Mouse (Mus musculus) MEL (cell line): ENCODE results near the gene Rpl6. TPM values are rescaled to one million over a fixed set of nuclear protein-coding genes. Genes with fewer than 3 reads are reported as not detected.

Experiments
- DNase-seq: peaks from one replicate; pipeline ENCODE4 v3.0.0; 2011; ENCODE audit warnings: low read depth, low spot score
- H3K27ac ChIP-seq: 2 replicates; pipeline ENCODE4 v1.5.1; 2012; ENCODE audit warnings: low read depth, mild to moderate bottlenecking, control low read depth, low read length, moderate library complexity; ENCODE audit not compliant: control insufficient read depth
- H3K27me3 ChIP-seq, 2 experiments: fragments of 150-350 bp in 1 of 2; sonication (generic) in 1 of 2; 2 replicates each; pipeline ENCODE4 v1.6.1; 2012; ENCODE audit warnings: low read length in 2 of 2, mild to moderate bottlenecking in 2 of 2, improper control_type of control experiment in 1 of 2, moderate library complexity in 1 of 2; ENCODE audit not compliant: insufficient read depth in 2 of 2, control insufficient read depth in 1 of 2
- H3K36me3 ChIP-seq, 2 experiments: 2 replicates each; pipeline ENCODE4 v1.6.1; 2012 to 2014; ENCODE audit warnings: low read length in 2 of 2, improper control_type of control experiment in 1 of 2, inconsistent platforms in 1 of 2, mild to moderate bottlenecking in 1 of 2; ENCODE audit not compliant: insufficient read depth in 2 of 2, control insufficient read depth in 1 of 2
- H3K4me1 ChIP-seq, 2 experiments: fragments of 150-350 bp in 1 of 2; sonication (generic) in 1 of 2; 2 replicates each; pipeline ENCODE4 v1.6.1; 2012; ENCODE audit warnings: low read length in 2 of 2, improper control_type of control experiment in 1 of 2, mild to moderate bottlenecking in 1 of 2; ENCODE audit not compliant: insufficient read depth in 2 of 2, control insufficient read depth in 1 of 2
- H3K4me3 ChIP-seq, 2 experiments: fragments of 150-350 bp in 1 of 2; sonication (generic) in 1 of 2; 2 replicates each; pipeline ENCODE4 v1.5.1; 2012; ENCODE audit warnings: low read depth in 2 of 2, low read length in 2 of 2, mild to moderate bottlenecking in 2 of 2, moderate library complexity in 2 of 2, control low read depth in 1 of 2, improper control_type of control experiment in 1 of 2; ENCODE audit not compliant: control insufficient read depth in 1 of 2, insufficient read depth in 1 of 2
- H3K79me2 ChIP-seq: 2 replicates; pipeline ENCODE4 v1.6.1; 2012; ENCODE audit warnings: mild to moderate bottlenecking, low read length, moderate library complexity; ENCODE audit not compliant: control insufficient read depth, poor library complexity, insufficient read depth
- H3K9ac ChIP-seq: 2 replicates; pipeline ENCODE4 v1.6.1; 2012; ENCODE audit warnings: low read depth, mild to moderate bottlenecking, control low read depth, low read length, moderate library complexity; ENCODE audit not compliant: control insufficient read depth, poor library complexity, severe bottlenecking
- H3K9me3 ChIP-seq: fragments of 150-350 bp; sonication (generic); replicated peaks from 2 replicates; pipeline ENCODE4 v1.6.1; 2012; ENCODE audit warnings: mild to moderate bottlenecking, low read length, improper control_type of control experiment, moderate library complexity; ENCODE audit not compliant: insufficient read depth
- BHLHE40 ChIP-seq: IDR thresholded peaks from 2 replicates; pipeline ENCODE4 v1.6.1; 2012; ENCODE audit warnings: low read depth, mild to moderate bottlenecking, inconsistent platforms, low read length, improper control_type of control experiment, borderline replicate concordance
- CHD1 ChIP-seq: IDR thresholded peaks from 2 replicates; pipeline ENCODE4 v1.6.1; 2012; ENCODE audit warnings: low read depth, mild to moderate bottlenecking, inconsistent platforms, low read length, improper control_type of control experiment
- CHD2 ChIP-seq: IDR thresholded peaks from 2 replicates; pipeline ENCODE4 v1.6.1; 2011; ENCODE audit warnings: low read length, improper control_type of control experiment
- CTCF ChIP-seq, 3 experiments: IDR thresholded peaks in 2 of 3; conservative IDR thresholded peaks in 1 of 3; 2 replicates each; pipeline ENCODE4 v1.5.1; 2011 to 2012; ENCODE audit warnings: low read length in 3 of 3, low read depth in 2 of 3, mild to moderate bottlenecking in 2 of 3, improper control_type of control experiment in 1 of 3, inconsistent platforms in 1 of 3, mixed read lengths in 1 of 3, moderate library complexity in 1 of 3; ENCODE audit not compliant: control insufficient read depth in 1 of 3, insufficient read depth in 1 of 3, poor library complexity in 1 of 3, severe bottlenecking in 1 of 3
- E2F4 ChIP-seq: IDR thresholded peaks from 2 replicates; pipeline ENCODE4 v1.6.1; 2011; ENCODE audit warnings: low read depth, low read length, improper control_type of control experiment, borderline replicate concordance
- EP300 ChIP-seq, 2 experiments: IDR thresholded peaks; 2 replicates each; pipeline ENCODE4 v1.6.1; 2011; ENCODE audit warnings: improper control_type of control experiment in 2 of 2, low read length in 2 of 2, low read depth in 1 of 2, mild to moderate bottlenecking in 1 of 2
- ETS1 ChIP-seq: IDR thresholded peaks from 2 replicates; pipeline ENCODE4 v1.6.1; 2012; ENCODE audit warnings: low read depth, mild to moderate bottlenecking, inconsistent platforms, low read length, improper control_type of control experiment, moderate library complexity
- GABPA ChIP-seq: IDR thresholded peaks from 2 replicates; pipeline ENCODE4 v1.6.1; 2012; ENCODE audit warnings: low read depth, mild to moderate bottlenecking, inconsistent platforms, low read length, improper control_type of control experiment, moderate library complexity
- GATA1 ChIP-seq: IDR thresholded peaks from 2 replicates; pipeline ENCODE4 v1.6.1; 2011; ENCODE audit warnings: low read depth, low read length, improper control_type of control experiment
- HCFC1 ChIP-seq: IDR thresholded peaks from 2 replicates; pipeline ENCODE4 v1.6.1; 2012; ENCODE audit warnings: low read depth, mild to moderate bottlenecking, inconsistent platforms, low read length, improper control_type of control experiment, moderate library complexity
- JUND ChIP-seq: IDR thresholded peaks from 2 replicates; pipeline ENCODE4 v1.6.1; 2011; ENCODE audit warnings: low read depth, mild to moderate bottlenecking, improper control_type of control experiment, low read length
- KAT2A ChIP-seq: conservative IDR thresholded peaks from 2 replicates; pipeline ENCODE4 v1.6.1; 2012; ENCODE audit warnings: low read depth, low read length, improper control_type of control experiment, inconsistent platforms
- MAFK ChIP-seq: IDR thresholded peaks from 2 replicates; pipeline ENCODE4 v1.6.1; 2011; ENCODE audit warnings: low read depth, mild to moderate bottlenecking, low read length, improper control_type of control experiment, borderline replicate concordance
- MAX ChIP-seq: IDR thresholded peaks from 2 replicates; pipeline ENCODE4 v1.6.1; 2011; ENCODE audit warnings: low read length, improper control_type of control experiment
- MEF2A ChIP-seq: IDR thresholded peaks from 2 replicates; pipeline ENCODE4 v1.6.1; 2014; ENCODE audit warnings: low read depth, mild to moderate bottlenecking, inconsistent platforms, low read length, improper control_type of control experiment; ENCODE audit not compliant: poor library complexity, insufficient replicate concordance, severe bottlenecking; ENCODE audit errors: extremely low read depth
- MXI1 ChIP-seq: IDR thresholded peaks from 2 replicates; pipeline ENCODE4 v1.6.1; 2011; ENCODE audit warnings: mild to moderate bottlenecking, low read depth, low read length, improper control_type of control experiment
- MYC ChIP-seq: IDR thresholded peaks from 2 replicates; pipeline ENCODE4 v1.6.1; 2011; ENCODE audit warnings: low read depth, mild to moderate bottlenecking, low read length, improper control_type of control experiment, moderate library complexity
- NRF1 ChIP-seq: IDR thresholded peaks from 2 replicates; pipeline ENCODE4 v1.6.1; 2014; ENCODE audit warnings: low read depth, mild to moderate bottlenecking, inconsistent platforms, low read length, improper control_type of control experiment, moderate library complexity; ENCODE audit not compliant: poor library complexity, insufficient read depth, severe bottlenecking
- POLR2A ChIP-seq, 2 experiments: IDR thresholded peaks; 2 replicates each; pipeline ENCODE4 v1.6.1; 2011 to 2012; ENCODE audit warnings: low read length in 2 of 2, mild to moderate bottlenecking in 2 of 2, control low read depth in 1 of 2, improper control_type of control experiment in 1 of 2, low read depth in 1 of 2, moderate library complexity in 1 of 2; ENCODE audit not compliant: control insufficient read depth in 1 of 2, insufficient read depth in 1 of 2, poor library complexity in 1 of 2
- POLR2AphosphoS2 ChIP-seq: IDR thresholded peaks from 2 replicates; pipeline ENCODE4 v1.6.1; 2011; ENCODE audit warnings: low read length, improper control_type of control experiment
- POLR2AphosphoS5 ChIP-seq: IDR thresholded peaks from 2 replicates; pipeline ENCODE4 v1.6.1; 2012; ENCODE audit warnings: low read depth, borderline replicate concordance, mild to moderate bottlenecking, inconsistent platforms, low read length, moderate library complexity, mixed read lengths
- RAD21 ChIP-seq: IDR thresholded peaks from 2 replicates; pipeline ENCODE4 v1.6.1; 2011; ENCODE audit warnings: mild to moderate bottlenecking, low read depth, low read length, improper control_type of control experiment
- RCOR1 ChIP-seq: IDR thresholded peaks from 2 replicates; pipeline ENCODE4 v1.6.1; 2012; ENCODE audit warnings: low read depth, mild to moderate bottlenecking, inconsistent platforms, low read length, improper control_type of control experiment
- SIN3A ChIP-seq: IDR thresholded peaks from 2 replicates; pipeline ENCODE4 v1.6.1; 2012; ENCODE audit warnings: low read length, improper control_type of control experiment, inconsistent platforms
- SMC3 ChIP-seq: IDR thresholded peaks from 2 replicates; pipeline ENCODE4 v1.6.1; 2011; ENCODE audit warnings: low read depth, low read length, improper control_type of control experiment
- TAL1 ChIP-seq: IDR thresholded peaks from 2 replicates; pipeline ENCODE4 v1.6.1; 2012; ENCODE audit warnings: mild to moderate bottlenecking, inconsistent platforms, low read length, moderate library complexity, mixed read lengths
- TBP ChIP-seq: IDR thresholded peaks from 2 replicates; pipeline ENCODE4 v1.8.0; 2011; ENCODE audit warnings: low read depth, low read length, improper control_type of control experiment
- TCF12 ChIP-seq: IDR thresholded peaks from 2 replicates; pipeline ENCODE4 v1.6.1; 2014; ENCODE audit warnings: low read depth, mild to moderate bottlenecking, inconsistent platforms, low read length, improper control_type of control experiment, moderate library complexity
- USF1 ChIP-seq: IDR thresholded peaks from 2 replicates; pipeline ENCODE4 v1.6.1; 2014; ENCODE audit warnings: low read depth, mild to moderate bottlenecking, inconsistent platforms, low read length, improper control_type of control experiment, moderate library complexity
- USF2 ChIP-seq, 2 experiments: IDR thresholded peaks; 2 replicates each; pipeline ENCODE4 v1.6.1; 2011 to 2012; ENCODE audit warnings: improper control_type of control experiment in 2 of 2, low read length in 2 of 2, borderline replicate concordance in 1 of 2, inconsistent platforms in 1 of 2, low read depth in 1 of 2, mild to moderate bottlenecking in 1 of 2; ENCODE audit not compliant: insufficient read depth in 1 of 2
- ZC3H11A ChIP-seq: IDR thresholded peaks from 2 replicates; pipeline ENCODE4 v1.6.1; 2012; ENCODE audit warnings: low read depth, mild to moderate bottlenecking, inconsistent platforms, low read length, improper control_type of control experiment
- ZKSCAN1 ChIP-seq: IDR thresholded peaks from 2 replicates; pipeline ENCODE4 v1.6.1; 2012; ENCODE audit warnings: low read depth, mild to moderate bottlenecking, inconsistent platforms, low read length, improper control_type of control experiment, moderate library complexity
- ZMIZ1 ChIP-seq: IDR thresholded peaks from 2 replicates; pipeline ENCODE4 v1.6.1; 2012; ENCODE audit warnings: low read depth, mild to moderate bottlenecking, inconsistent platforms, low read length, improper control_type of control experiment, moderate library complexity
- ZNF384 ChIP-seq: IDR thresholded peaks from 2 replicates; pipeline ENCODE4 v1.6.1; 2012; ENCODE audit warnings: low read depth, mild to moderate bottlenecking, inconsistent platforms, low read length, improper control_type of control experiment
- polyA plus RNA-seq, 2 experiments: library from polyadenylated mRNA; stranded (reverse) in 1 of 2; unstranded in 1 of 2; fragments of >175 nt in 1 of 2; fragments of >200 nt in 1 of 2; gene quantifications; 2 replicates each; pipeline versions ENCODE4 v1.2.1 to v1.2.4; 2012; ENCODE audit warnings: low replicate concordance in 2 of 2, low read depth in 1 of 2; ENCODE audit not compliant: insufficient read length in 2 of 2, insufficient read depth in 1 of 2, missing spikeins in 1 of 2
- total RNA-seq: library from RNA; depleted of rRNA; stranded (reverse); fragments of 300-350 nt; gene quantifications from 2 replicates; pipeline ENCODE4 v1.2.3, GENCODE M21; 2012

Rpl6 gene
- total and polyA plus RNA-seq, 3 experiments, result 850 to 2,901 (median 2,779) TPM

- TF ChIP-seq ZC3H11A (no peak), USF1 (no peak), ZMIZ1 (no peak), POLR2AphosphoS2 (no peak), ETS1 (peak; percentile 79), E2F4 (no peak), MXI1 (no peak), CHD2 (no peak), CHD1 (no peak), MYC (no peak), ZKSCAN1 (no peak)
- TF ChIP-seq, all 39 proteins: peak for 7
Measured at GRCm38 (mm10) chr5:121233726-121234125, 29.4 kb downstream of the Rpl6 start (continued).

GRCm38 (mm10) chr5:121236171-121236570 lies 31.9 kb downstream of the Rpl6 start:
- peaks cover 0 to 50% of the 10 kb centered on the region in 2 experiments; a peak in 2 of 4 replicates for H3K36me3 ChIP-seq
- peak overlapping the region; percentile 94 for H3K27ac ChIP-seq
- no peak overlapping the region for H3K9ac ChIP-seq
- H3K79me2 ChIP-seq, result peaks cover 26% of the 10 kb centered on the region
- peaks cover 21 to 34% of the 10 kb centered on the region in 2 experiments for H3K4me1 ChIP-seq
- peak overlapping the region in 1 of 2 experiments; percentile 12; a peak in 3 of 4 replicates for H3K4me3 ChIP-seq
- DNase-seq, result peak; percentile 94
- H3K27me3 ChIP-seq, result no peaks in the 10 kb centered on the region
- no peaks in the 10 kb centered on the region for H3K9me3 ChIP-seq
- TF ChIP-seq POLR2AphosphoS2, result no peak
- 0 out of 2 replicates have a peak, but pooled peaks have one; percentile 42 for TF ChIP-seq ZMIZ1
- TF ChIP-seq USF2 (IDR thresholded peaks at IDR 0.05; ENCODE audit: borderline replicate concordance in 1 of 2, insufficient read depth in 1 of 2, low read depth in 1 of 2, low read length in 2 of 2), result no peak
- peak; percentile 100 for TF ChIP-seq TCF12
- no peak for TF ChIP-seq CTCF (IDR thresholded peaks at IDR 0.05 in 2 of 3, conservative IDR thresholded peaks at IDR 0.05 in 1 of 3; ENCODE audit: control insufficient read depth in 1 of 3, insufficient read depth in 1 of 3, low read depth in 2 of 3, low read length in 3 of 3, poor library complexity in 1 of 3, severe bottlenecking in 1 of 3)
- peak; percentile 96 for TF ChIP-seq MYC
- peak; percentile 97 for TF ChIP-seq BHLHE40
- TF ChIP-seq ZKSCAN1, result no peak
- peak; percentile 99 for TF ChIP-seq GATA1
- TF ChIP-seq ZC3H11A, result no peak
- no peak for TF ChIP-seq NRF1
- peak; percentile 98 for TF ChIP-seq EP300 (IDR thresholded peaks at IDR 0.05; ENCODE audit: low read depth in 1 of 2, low read length in 2 of 2)
- TF ChIP-seq TBP, result peak; percentile 55; the same call in 1 of the 2 replicates
- no peak for TF ChIP-seq GABPA
- no peak; the same call in none of the 2 replicates for TF ChIP-seq ZNF384
- no peak for TF ChIP-seq KAT2A
- no peak for TF ChIP-seq E2F4
- TF ChIP-seq POLR2AphosphoS5, result no peak
- TF ChIP-seq HCFC1, result no peak
- no peak for TF ChIP-seq RAD21
- peak; percentile 92 for TF ChIP-seq JUND
- TF ChIP-seq RCOR1, result peak; percentile 87
- no peak for TF ChIP-seq USF1
- peak; percentile 90 for TF ChIP-seq SIN3A
- no peak for TF ChIP-seq POLR2A (IDR thresholded peaks at IDR 0.05; ENCODE audit: control insufficient read depth in 1 of 2, insufficient read depth in 1 of 2, low read depth in 1 of 2, low read length in 2 of 2, poor library complexity in 1 of 2)
- TF ChIP-seq MAFK, result peak; percentile 49; the same call in 1 of the 2 replicates
- no peak for TF ChIP-seq MEF2A
- TF ChIP-seq MAX, result peak; percentile 87
- TF ChIP-seq TAL1, result peak; percentile 100
- no peak for TF ChIP-seq SMC3
- no peak for TF ChIP-seq CHD2
- peak; percentile 98 for TF ChIP-seq ETS1
